Mouse (Mus musculus) testis, postnatal 14 days (tissue): ENCODE data around the gene Mau2.
A peak's percentile ranks its signal among the peaks of the same experiment; 100 is the strongest.
"Not testable (repeated sequence)": the region's sequence is repeated elsewhere in the genome, so short reads cannot be mapped to it uniquely, and the experiment has no call there.

Experiments
- DNase-seq: peaks from one replicate; pipeline ENCODE4 v3.0.0; 2021; ENCODE audit warnings: low spot score

The Mau2 gene

GRCm38 (mm10) chr8:70023596-70023995 lies 18.9 kb downstream of the Mau2 start:
- DNase-seq: no peak

GRCm38 (mm10) chr8:70015017-70015416 lies 27.5 kb downstream of the Mau2 start:
- DNase-seq: no peak

DNA sequence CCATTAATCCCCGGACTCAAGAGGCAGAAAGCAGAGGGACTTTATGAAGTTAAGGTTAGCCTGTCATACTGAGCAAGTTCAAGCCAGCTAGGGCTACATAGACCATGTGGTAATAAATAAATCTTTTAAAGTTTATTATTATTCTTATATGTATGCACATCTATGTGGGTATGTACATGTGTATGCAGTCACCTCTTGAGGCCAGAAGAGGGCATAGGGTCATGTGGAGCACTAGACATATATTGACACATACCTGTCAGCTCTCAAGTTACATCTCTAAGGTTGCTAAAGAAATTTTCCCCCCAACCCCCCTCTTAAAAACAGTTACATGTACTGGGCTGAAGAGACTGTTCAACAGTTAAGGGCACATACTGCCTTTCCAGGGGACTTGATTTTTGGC lies 29.8 kb downstream of the Mau2 start:
- no peak for DNase-seq

DNA sequence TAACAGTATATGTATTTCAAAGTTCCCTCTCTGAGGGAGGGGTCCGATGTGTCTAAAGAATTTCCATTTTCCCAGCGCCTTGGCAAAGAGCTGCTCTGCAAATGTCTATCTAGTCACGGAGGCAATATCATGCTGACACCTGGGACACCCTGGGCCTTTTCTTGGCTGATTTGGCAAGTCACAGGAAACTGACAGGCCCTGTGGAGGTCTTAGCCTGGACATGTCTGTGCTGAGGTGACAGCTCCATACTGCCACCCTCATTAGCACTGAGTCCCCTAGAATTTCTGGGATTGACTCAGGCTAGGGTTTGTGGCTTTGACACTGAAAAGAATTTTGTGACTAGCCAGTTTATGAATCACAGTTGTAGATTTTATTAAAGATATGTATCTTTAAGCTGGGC lies 30.2 kb downstream of the Mau2 start:
- no peak for DNase-seq

DNA sequence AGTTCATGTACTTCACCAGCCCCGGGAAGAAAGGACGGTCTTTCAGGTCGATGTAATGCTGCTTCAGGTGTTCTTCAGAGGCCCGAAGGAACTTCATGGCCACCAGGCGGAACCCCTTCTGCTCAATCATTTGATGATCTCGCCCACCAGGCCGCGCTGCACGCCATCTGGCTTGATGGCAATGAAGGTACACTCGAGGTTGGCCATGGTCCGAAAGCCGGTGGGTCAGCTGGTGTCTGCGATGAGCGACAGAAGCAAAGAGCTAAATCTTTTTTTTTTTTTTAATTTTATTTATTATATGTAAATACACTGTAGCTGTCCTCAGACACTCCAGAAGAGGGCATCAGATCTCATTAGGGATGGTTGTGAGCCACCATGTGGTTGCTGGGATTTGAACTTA lies 31.7 kb downstream of the Mau2 start:
- not testable (repeated sequence) for DNase-seq

DNA sequence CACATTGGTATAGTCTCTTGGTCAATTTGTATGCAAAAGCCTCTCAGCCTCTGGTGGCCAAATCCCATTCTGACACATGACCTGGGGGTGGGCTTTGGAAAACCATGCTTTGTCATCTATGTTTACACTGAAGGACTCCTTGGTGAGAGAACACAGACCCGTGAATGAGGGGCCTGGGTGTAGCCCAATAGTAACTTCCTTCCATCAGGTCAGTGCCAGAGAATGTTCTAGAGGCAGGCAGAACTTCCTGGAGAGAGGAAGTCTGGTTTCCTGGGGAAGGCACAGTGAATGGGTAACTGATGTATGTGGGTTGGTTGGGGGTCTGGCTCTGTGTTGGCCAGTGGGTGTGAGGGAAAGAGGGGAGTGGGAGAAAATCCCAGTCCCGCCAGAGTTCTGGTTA lies 37.4 kb downstream of the Mau2 start:
- DNase-seq: no peak

DNA sequence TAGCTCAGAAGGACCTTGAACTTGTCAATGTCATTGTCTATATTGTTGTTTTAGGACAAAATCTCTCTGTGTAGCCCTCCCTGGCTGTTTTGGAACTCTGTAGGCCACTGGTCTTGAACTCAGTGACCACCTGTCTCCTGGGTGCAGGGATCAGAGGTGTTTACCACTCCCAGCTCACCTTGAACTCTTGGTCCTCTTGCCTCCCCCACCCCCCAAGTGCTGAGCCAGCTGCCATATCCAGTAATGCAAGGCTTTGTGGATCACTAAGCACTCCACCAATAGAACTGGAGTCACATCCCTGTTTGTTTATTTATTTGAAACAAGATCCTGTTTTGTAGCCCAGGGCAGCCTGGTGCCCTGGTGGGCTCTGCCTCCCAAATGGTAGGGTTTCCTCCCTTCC lies 38.2 kb downstream of the Mau2 start:
- no peak for DNase-seq

DNA sequence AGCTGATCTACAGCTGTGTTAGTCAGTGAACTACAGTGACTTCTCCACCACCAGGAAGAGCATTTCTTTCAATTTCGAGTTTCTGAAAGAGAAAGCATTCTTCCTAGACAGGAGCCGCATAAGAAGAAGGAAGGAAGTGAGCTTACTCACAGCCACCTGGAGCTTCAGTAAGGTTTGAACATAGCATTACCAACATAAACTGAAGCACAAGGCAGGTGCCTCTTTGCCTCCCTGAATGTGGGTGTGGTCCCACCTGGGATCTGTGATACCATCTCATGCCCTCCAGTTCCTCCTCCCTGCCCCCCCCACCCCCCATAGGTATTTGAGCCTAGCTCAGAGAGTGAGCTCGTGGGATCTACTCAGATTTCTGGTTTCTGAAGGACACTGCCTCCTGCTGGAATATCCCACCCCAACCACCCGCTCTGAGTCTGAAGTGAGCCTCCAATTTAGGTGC lies 39.3 kb downstream of the Mau2 start:
- DNase-seq: no peak

- DNase-seq: not testable (repeated sequence)
Observed at GRCm38 (mm10) chr8:70001892-70002191, 40.7 kb downstream of the Mau2 start.

DNA sequence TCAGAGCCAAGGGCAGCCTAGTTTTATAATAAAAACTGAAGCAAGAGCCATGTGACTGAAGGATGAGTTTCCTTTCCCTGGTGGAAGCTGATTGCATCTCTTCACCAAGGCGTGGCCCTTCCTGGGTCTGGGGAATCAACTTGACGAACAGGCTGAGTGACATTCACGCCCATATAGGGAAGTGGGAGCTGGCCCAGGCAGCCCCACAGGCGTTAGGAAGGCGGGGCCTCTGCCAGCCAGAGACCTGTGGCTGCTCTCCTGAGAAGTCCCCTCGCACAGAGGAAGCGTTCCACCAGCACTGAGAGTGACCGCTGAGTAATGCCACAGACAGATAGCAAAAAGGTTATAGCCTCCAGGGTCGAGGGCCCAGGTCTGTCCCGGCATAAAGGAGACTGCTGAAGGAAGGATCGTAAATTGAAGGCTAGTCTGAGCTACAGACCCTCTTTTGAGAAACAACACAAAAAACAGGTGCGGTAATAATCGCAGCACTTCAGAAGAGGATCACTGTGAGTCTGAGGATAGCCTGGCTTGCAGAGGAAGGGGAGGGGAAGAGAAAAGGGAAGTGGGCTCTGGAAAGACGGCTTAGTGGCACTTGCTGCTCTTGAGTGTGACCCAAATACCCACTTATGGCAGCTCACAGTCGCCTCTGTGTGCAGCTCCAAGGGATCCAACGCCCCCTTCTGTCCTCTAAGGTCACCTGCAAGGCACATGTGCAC lies 41.2 kb downstream of the Mau2 start:
- DNase-seq: peak; percentile 36

DNA sequence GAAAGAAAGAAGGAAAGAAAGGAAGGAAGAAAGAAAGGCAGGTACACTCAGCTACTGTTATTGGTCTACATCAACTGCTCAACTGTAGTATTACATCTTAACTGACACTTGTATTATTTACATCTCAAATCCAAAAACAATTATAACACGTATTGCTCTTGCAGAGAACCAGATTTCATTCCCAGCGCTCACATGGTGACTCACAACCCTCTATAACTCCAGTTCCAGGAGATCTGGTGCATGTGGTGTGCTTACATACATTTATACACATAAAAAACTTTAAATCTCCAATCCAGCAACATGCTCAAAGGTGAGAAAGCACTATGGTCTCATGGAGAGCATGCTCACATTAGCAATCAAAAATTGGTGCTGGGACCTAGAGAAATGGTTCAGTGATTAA lies 42.3 kb downstream of the Mau2 start:
- no peak for DNase-seq

- DNase-seq: no peak
Observed at GRCm38 (mm10) chr8:69999236-69999635, 43.3 kb downstream of the Mau2 start.

GRCm38 (mm10) chr8:69998706-69999105 lies 43.8 kb downstream of the Mau2 start:
- no peak for DNase-seq

DNA sequence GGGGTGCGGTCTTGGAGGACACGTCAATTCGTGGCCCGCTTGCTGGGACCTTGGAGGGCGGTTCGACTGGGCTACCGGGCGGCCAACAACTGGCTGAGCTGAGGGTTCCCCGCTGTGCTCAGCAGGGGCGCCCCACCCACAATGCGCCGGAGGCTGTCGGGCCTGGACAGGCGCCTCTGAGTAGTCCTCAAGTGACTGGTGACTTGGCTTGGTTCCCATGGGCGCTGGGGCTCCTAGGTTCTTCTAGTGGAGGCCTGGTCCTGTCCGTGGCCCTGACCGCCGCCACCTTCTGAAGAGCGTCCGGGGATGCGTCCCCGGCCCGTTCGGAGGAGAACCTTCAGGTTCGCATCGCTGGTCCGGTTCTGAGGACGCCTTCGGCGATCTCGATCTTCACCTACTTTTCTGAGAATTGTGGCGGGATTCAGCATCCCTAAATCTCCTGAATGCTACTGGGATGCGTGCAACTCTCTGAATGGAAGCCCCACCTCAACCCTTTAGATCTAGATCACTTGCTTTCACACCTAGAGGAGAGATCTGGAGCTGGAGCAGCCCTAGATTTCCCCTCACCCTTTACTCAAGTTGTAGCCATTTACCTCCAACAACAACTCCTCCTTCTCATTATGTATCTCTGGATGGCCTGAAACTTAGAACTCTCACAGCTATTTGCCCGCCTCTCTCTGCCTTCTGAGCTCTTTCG lies 45.8 kb downstream of the Mau2 start:
- no peak for DNase-seq

- DNase-seq: peak; percentile 100
Observed at GRCm38 (mm10) chr8:69995776-69996588, 46.6 kb downstream of the Mau2 start, which contains the start of gene Gatad2a. TSS of gene Gatad2a (minus strand) at chr8:69996384.

DNA sequence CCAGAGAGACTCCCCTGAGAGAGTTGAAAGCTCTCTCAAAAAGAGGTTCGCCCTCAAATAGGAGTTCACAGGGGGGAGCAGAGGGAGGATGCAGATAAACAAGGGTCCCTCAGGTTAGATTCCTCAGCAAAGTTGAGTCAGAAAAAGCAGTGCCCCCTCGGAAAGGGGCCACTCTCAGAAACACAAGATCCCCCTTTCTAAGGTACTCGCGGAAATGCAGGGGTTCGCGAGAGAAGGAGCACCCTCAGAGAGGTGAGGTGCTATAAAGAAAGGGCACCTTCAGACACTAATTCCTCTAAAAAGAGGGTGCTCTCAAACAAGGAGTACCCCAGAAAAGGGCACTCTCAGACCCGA lies 47.1 kb downstream of the Mau2 start:
- DNase-seq: no peak

- DNase-seq: not testable (repeated sequence)
Observed at GRCm38 (mm10) chr8:69988936-69989335, 53.6 kb downstream of the Mau2 start.

- no peak for DNase-seq
Observed at GRCm38 (mm10) chr8:69987744-69988143, 54.8 kb downstream of the Mau2 start.

DNA sequence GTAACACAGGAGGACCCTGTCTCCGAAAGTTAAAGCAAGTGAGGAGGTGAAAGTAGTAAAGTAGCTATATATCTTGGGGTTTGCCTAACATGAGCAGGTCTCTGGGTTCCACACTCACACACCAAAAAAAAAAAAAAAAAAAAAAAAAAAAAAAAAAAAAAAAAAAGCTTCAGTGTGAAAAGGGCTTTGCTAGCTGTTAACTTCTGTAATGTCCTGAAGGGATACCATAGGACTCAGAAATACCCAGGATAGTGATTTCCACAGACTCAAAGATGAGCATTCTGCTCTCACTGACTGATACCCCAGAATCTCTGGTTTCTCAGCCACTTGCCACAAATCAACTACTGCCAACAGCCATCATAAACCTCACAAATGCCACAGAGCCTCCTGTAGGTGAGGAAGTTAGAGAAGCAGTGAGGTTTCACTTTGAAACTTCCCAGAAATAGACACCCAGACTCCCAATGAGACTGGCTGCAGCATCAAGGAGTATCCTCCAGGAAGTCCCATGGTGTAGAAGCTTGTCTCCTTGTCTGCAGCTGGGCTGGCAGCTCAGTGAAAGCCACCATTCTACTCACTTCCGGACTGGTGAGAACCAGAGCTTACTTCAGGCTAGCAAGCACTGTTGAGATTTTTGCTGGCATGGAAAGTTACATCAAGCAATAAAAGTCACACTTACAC lies 57.5 kb downstream of the Mau2 start:
- DNase-seq: no peak

DNA sequence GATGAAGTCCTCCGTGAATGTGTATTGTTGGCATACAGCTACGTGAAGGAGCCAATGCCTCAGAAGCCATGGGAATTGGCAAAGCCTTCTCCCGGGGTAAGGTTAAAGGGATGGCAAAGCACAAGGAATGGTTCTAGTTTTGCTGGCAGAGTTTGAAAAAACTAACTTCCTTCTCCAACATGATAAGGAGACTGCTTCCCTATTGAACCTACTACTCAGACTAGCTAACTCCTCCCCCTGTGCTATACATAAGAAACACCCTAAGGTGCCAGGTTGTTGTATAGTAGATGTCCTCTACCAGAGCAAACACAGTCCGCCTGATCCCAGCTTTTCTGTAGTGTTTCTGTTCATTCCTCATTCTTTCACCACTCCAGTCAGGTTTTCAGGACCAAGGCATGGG lies 64.1 kb downstream of the Mau2 start:
- no peak for DNase-seq

DNA sequence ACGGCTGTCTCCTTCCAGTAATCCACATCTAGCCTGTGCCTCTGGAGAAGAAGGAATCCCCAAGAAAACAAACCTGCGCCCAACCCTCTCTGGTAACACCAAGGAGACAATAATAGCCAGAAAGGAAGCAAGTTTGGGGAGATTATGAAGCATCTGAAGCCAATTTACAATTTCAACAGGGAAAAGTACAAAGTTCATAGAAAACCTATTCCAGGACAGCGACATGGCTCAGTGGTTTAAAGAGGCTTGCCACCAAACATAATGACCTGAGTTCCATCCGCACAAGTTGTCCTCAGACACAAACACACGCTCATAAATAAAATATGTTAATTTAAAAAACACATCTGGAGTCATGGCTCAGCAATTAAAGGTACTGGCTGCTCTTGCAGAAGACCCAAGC lies 67.7 kb downstream of the Mau2 start:
- DNase-seq: no peak

- DNase-seq: peak; percentile 94
Observed at GRCm38 (mm10) chr8:69974194-69974614, 68.3 kb downstream of the Mau2 start.
